24 mouse cellular contexts compared by ENCODE assay signal in genomic region chr8:46886216-46886615, GRCm38 (mm10).
A peak's percentile ranks its signal among the peaks of the same experiment; 100 is the strongest.
DNase-seq lines count a peak whose midpoint lies in the region; TF ChIP-seq lines count a peak whose summit lies in the region.
"Had no signal": no experiment of that assay in that cellular context is flagged by ENCODE, and none has a peak within 500 bp of the region (broad histone marks: within the 10 kb centered on the region; RNA-seq: fewer than 3 reads in every experiment).

No protein-coding gene starts in this region.

- intact Hi-C loops in gastrocnemius, adult 2 months (cut with DNase I) = no loop called here
- intact Hi-C loops in gastrocnemius, postnatal 36 days (cut with DNase I) = no loop called here

- 6% methylated on average over 1 of the region's 1 CpGs for WGBS in macrophage (ENCODE audit: missing documents)

- no peak for DNase-seq in gastrocnemius, adult 2 months
- DNase-seq in gastrocnemius, postnatal 36 days = no peak
- DNase-seq in spleen, postnatal 36 days (ENCODE audit: low spot score in 2 of 2) = peak; percentile 52 to 71
- no peak for DNase-seq in spleen, postnatal 14 days (ENCODE audit: low spot score in 2 of 2)
- peak; percentile 43 for DNase-seq in skeletal muscle tissue, adult 2 months (ENCODE audit: low read depth, low spot score)
- no peak for DNase-seq in left cerebral cortex, adult 11 months (ENCODE audit: low spot score)
- no peak for DNase-seq in MN1 (ENCODE audit: low spot score)
- DNase-seq: cerebellum, adult 2 months; cerebellum, postnatal 36 days; heart, adult 2 months; heart, postnatal 14 days; kidney, postnatal 4 days; liver, embryonic 13.5 days; lung, embryonic 14.5 days; lung, postnatal 36 days; right cerebral cortex, postnatal 14 days; spleen, adult 18-20 months; thymus, postnatal 25 days had no signal

- H3K27ac ChIP-seq in gastrocnemius, adult 2 months = 0 out of 2 replicates have a peak overlapping the region, but pooled peaks have one; percentile 28
- H3K27ac ChIP-seq in macrophage = peak overlapping the region; percentile 99
- H3K27ac ChIP-seq: forebrain, embryonic 13.5 days; heart, adult 2 months; heart, embryonic 13.5 days; hindbrain, embryonic 12.5 days; liver, embryonic 13.5 days; midbrain, embryonic 10.5 days had no signal

- no peak for TF ChIP-seq CTCF in gastrocnemius, adult 2 months (IDR thresholded peaks at IDR 0.05)

- H3K36me3 ChIP-seq in macrophage (ENCODE audit: inconsistent target) = no peaks in the 10 kb centered on the region
- H3K36me3 ChIP-seq: G1E; heart, embryonic 13.5 days; hindbrain, embryonic 12.5 days; liver, embryonic 13.5 days; midbrain, embryonic 10.5 days had no signal

- no peaks in the 10 kb centered on the region; the same call in 1 of the 2 replicates for H3K79me2 ChIP-seq in macrophage (ENCODE audit: inconsistent target)

- H3K4me3 ChIP-seq in gastrocnemius, adult 2 months = no peak overlapping the region
- H3K4me3 ChIP-seq in macrophage (ENCODE audit: inconsistent target) = no peak overlapping the region
- H3K4me3 ChIP-seq: forebrain, embryonic 13.5 days; heart, adult 2 months; heart, embryonic 13.5 days; hindbrain, embryonic 12.5 days; liver, embryonic 13.5 days; midbrain, embryonic 10.5 days had no signal

Comparison
In these comparisons a context has a peak if more than half of its experiments do, and no peak if none do; other contexts are left out.
1. DNase-seq: peak in spleen, postnatal 36 days (2 of 2) and skeletal muscle tissue, adult 2 months (single experiment); none in gastrocnemius, adult 2 months (single experiment), gastrocnemius, postnatal 36 days (0 of 2), spleen, postnatal 14 days (0 of 2), left cerebral cortex, adult 11 months (single experiment) and MN1 (single experiment).